In genomic region chr1:151664837-151665431, GRCm38 (mm10) we compare ENCODE assay signal across 21 mouse cellular contexts.
DNase-seq lines count a peak whose midpoint lies in the region; ATAC-seq and TF ChIP-seq lines count a peak whose summit lies in the region.
"Had no signal": no experiment of that assay in that cellular context is flagged by ENCODE, and none has a peak within 500 bp of the region (broad histone marks: within the 10 kb centered on the region; RNA-seq: fewer than 3 reads in every experiment).

No protein-coding gene starts in this region.

- no peaks in the 10 kb centered on the region for H3K36me3 ChIP-seq in embryonic facial prominence, embryonic 14.5 days (ENCODE audit: control insufficient read depth, insufficient read depth, low read length)
- H3K36me3 ChIP-seq in embryonic facial prominence, embryonic 10.5 days (replicated peaks) = no peaks in the 10 kb centered on the region
- no peaks in the 10 kb centered on the region for H3K36me3 ChIP-seq in lung, embryonic 15.5 days
- no peaks in the 10 kb centered on the region for H3K36me3 ChIP-seq in ES-Bruce4 (ENCODE audit: control insufficient read depth, insufficient read depth, low read length, poor library complexity, severe bottlenecking)
- H3K36me3 ChIP-seq: forebrain, embryonic 15.5 days; G1E; heart, embryonic 10.5 days; hindbrain, embryonic 12.5 days had no signal

- DNase-seq in embryonic facial prominence, embryonic 14.5 days (ENCODE audit: low spot score) = no peak
- DNase-seq in embryonic facial prominence, embryonic 10.5 days (ENCODE audit: low spot score) = no peak
- no peak for DNase-seq in lung, adult 2 months
- peak; percentile 46 for DNase-seq in lung, postnatal 36 days
- DNase-seq in cerebellum, adult 9-11 months = no peak
- no peak for DNase-seq in gastrocnemius, postnatal 4 days (ENCODE audit: low spot score in 2 of 2)
- DNase-seq: adrenal gland, adult 2 months; adrenal gland, postnatal 25 days; cerebellum, adult 18-20 months; cerebellum, postnatal 10 days; gastrocnemius, postnatal 14 days; heart, postnatal 10 days; heart, postnatal 4 days had no signal

- no peak overlapping the region for H3K4me3 ChIP-seq in embryonic facial prominence, embryonic 14.5 days (ENCODE audit: low read depth, low read length)
- no peak overlapping the region for H3K4me3 ChIP-seq in embryonic facial prominence, embryonic 10.5 days
- no peak overlapping the region for H3K4me3 ChIP-seq in lung, embryonic 15.5 days
- no peak overlapping the region for H3K4me3 ChIP-seq in lung, adult 2 months (replicated peaks; ENCODE audit: extremely low read depth, low read depth, low read length)
- no peak overlapping the region for H3K4me3 ChIP-seq in ES-Bruce4 (ENCODE audit: low read depth, low read length)
- H3K4me3 ChIP-seq: forebrain, embryonic 15.5 days; heart, embryonic 10.5 days; hindbrain, embryonic 12.5 days had no signal

- no peaks in the 10 kb centered on the region for H3K9me3 ChIP-seq in embryonic facial prominence, embryonic 14.5 days (ENCODE audit: control insufficient read depth, low read length)
- H3K9me3 ChIP-seq in embryonic facial prominence, embryonic 10.5 days = no peaks in the 10 kb centered on the region
- H3K9me3 ChIP-seq in lung, embryonic 15.5 days = no peaks in the 10 kb centered on the region
- H3K9me3 ChIP-seq in ES-Bruce4 (replicated peaks; ENCODE audit: control insufficient read depth, insufficient read depth, low read length, poor library complexity, severe bottlenecking) = no peaks in the 10 kb centered on the region
- H3K9me3 ChIP-seq: forebrain, embryonic 15.5 days; G1E; heart, embryonic 10.5 days; hindbrain, embryonic 12.5 days had no signal

- peaks cover 5% of the 10 kb centered on the region for H3K4me1 ChIP-seq in embryonic facial prominence, embryonic 14.5 days (ENCODE audit: control insufficient read depth, insufficient read depth, low read length)
- no peaks in the 10 kb centered on the region for H3K4me1 ChIP-seq in embryonic facial prominence, embryonic 10.5 days
- 0 out of 2 replicates have a peak, but pooled peaks cover 6% of the 10 kb centered on the region for H3K4me1 ChIP-seq in lung, embryonic 15.5 days
- peaks cover 2% of the 10 kb centered on the region; the same call in 1 of the 2 replicates for H3K4me1 ChIP-seq in lung, adult 2 months (ENCODE audit: control insufficient read depth, insufficient read depth, low read length)
- H3K4me1 ChIP-seq in ES-Bruce4 (ENCODE audit: control insufficient read depth, insufficient read depth, low read length) = no peaks in the 10 kb centered on the region
- H3K4me1 ChIP-seq: forebrain, embryonic 15.5 days; hindbrain, embryonic 12.5 days had no signal

- 48% methylated on average over 7 of the region's 7 CpGs for WGBS in embryonic facial prominence, embryonic 14.5 days
- 67% methylated on average over 7 of the region's 7 CpGs for WGBS in embryonic facial prominence, embryonic 10.5 days
- 71% methylated on average over 7 of the region's 7 CpGs for WGBS in lung, embryonic 15.5 days
- WGBS in lung, adult 2 months = 67% methylated on average over 7 of the region's 7 CpGs

- H3K9ac ChIP-seq in embryonic facial prominence, embryonic 14.5 days (ENCODE audit: low read depth, low read length) = no peak overlapping the region
- no peak overlapping the region for H3K9ac ChIP-seq in lung, embryonic 15.5 days
- no peak overlapping the region for H3K9ac ChIP-seq in ES-Bruce4 (ENCODE audit: low read depth, poor library complexity, severe bottlenecking)
- H3K9ac ChIP-seq: forebrain, embryonic 15.5 days; hindbrain, embryonic 12.5 days had no signal

- TF ChIP-seq CTCF in lung, adult 2 months (IDR thresholded peaks at IDR 0.05; ENCODE audit: insufficient read depth, low read length) = no peak
- no peak for TF ChIP-seq CTCF in ES-Bruce4 (IDR thresholded peaks at IDR 0.05; ENCODE audit: low read depth, low read length)

- no peak for TF ChIP-seq EP300 in ES-Bruce4 (IDR thresholded peaks at IDR 0.05; ENCODE audit: insufficient read depth, low read depth, low read length)

- no peak overlapping the region for H3K4me2 ChIP-seq in embryonic facial prominence, embryonic 14.5 days (ENCODE audit: low read depth, low read length)
- H3K4me2 ChIP-seq in lung, embryonic 15.5 days = no peak overlapping the region
- H3K4me2 ChIP-seq: forebrain, embryonic 15.5 days; hindbrain, embryonic 12.5 days had no signal

- peak; percentile 60; the same call in 1 of the 2 replicates for ATAC-seq in embryonic facial prominence, embryonic 14.5 days (ENCODE audit: low read depth)
- no peak for ATAC-seq in lung, embryonic 15.5 days (ENCODE audit: borderline replicate concordance, extremely low read depth, low FRiP score, low TSS enrichment)
- ATAC-seq: forebrain, embryonic 15.5 days; hindbrain, embryonic 16.5 days; inflammation-experienced regulatory T-cells, adult 6 months had no signal

- H3K27me3 ChIP-seq in embryonic facial prominence, embryonic 14.5 days (replicated peaks; ENCODE audit: control insufficient read depth, insufficient read depth, low read length) = no peaks in the 10 kb centered on the region
- H3K27me3 ChIP-seq in embryonic facial prominence, embryonic 10.5 days (replicated peaks; ENCODE audit: low read depth, poor library complexity, severe bottlenecking) = no peaks in the 10 kb centered on the region
- H3K27me3 ChIP-seq in lung, embryonic 15.5 days = no peaks in the 10 kb centered on the region
- H3K27me3 ChIP-seq in ES-Bruce4 (ENCODE audit: control insufficient read depth, insufficient read depth, low read length, poor library complexity, severe bottlenecking) = no peaks in the 10 kb centered on the region
- H3K27me3 ChIP-seq: forebrain, embryonic 15.5 days; hindbrain, embryonic 12.5 days had no signal

- H3K27ac ChIP-seq in embryonic facial prominence, embryonic 14.5 days (replicated peaks; ENCODE audit: low read depth, low read length) = 0 out of 2 replicates have a peak overlapping the region, but pooled peaks have one; percentile 21
- no peak overlapping the region for H3K27ac ChIP-seq in embryonic facial prominence, embryonic 10.5 days (replicated peaks)
- H3K27ac ChIP-seq in lung, embryonic 15.5 days = peak overlapping the region; percentile 65
- peak overlapping the region; percentile 15; the same call in 1 of the 2 replicates for H3K27ac ChIP-seq in ES-Bruce4 (ENCODE audit: insufficient read depth, low read length)
- H3K27ac ChIP-seq: forebrain, embryonic 15.5 days; heart, embryonic 10.5 days; hindbrain, embryonic 12.5 days had no signal

- no peak for TF ChIP-seq POLR2A in lung, adult 2 months (IDR thresholded peaks at IDR 0.05; ENCODE audit: borderline replicate concordance, extremely low read depth, low read depth, low read length)
- TF ChIP-seq POLR2A in ES-Bruce4 (IDR thresholded peaks at IDR 0.05; ENCODE audit: insufficient read depth, low read length) = no peak
